Mouse (Mus musculus) erythroblast, embryonic 14.5 days (primary cell): ENCODE measurements around the gene Sco2.

ENCODE experiments used
- GATA1 ChIP-seq: IDR thresholded peaks from 2 replicates; pipeline ENCODE4 v1.6.1; 2012; ENCODE audit warnings: low read length, inconsistent platforms, mixed read lengths
- TAL1 ChIP-seq: IDR thresholded peaks from 3 replicates; pipeline ENCODE4 v1.6.1; 2012; ENCODE audit warnings: low read length, inconsistent platforms, mixed read lengths

GRCm38 (mm10) chr15:89323656-89324055 is 50.0 kb downstream of the Sco2 start:
- TF ChIP-seq GATA1 (no peak), TAL1 (no peak)
